Comparison of ENCODE assay signal across 8 mouse cellular contexts in genomic region chr13:91908202-91908980, GRCm38 (mm10). TPM values are rescaled to one million over a fixed set of nuclear protein-coding genes. Genes with fewer than 3 reads are reported as not detected.
A peak's percentile ranks its signal among the peaks of the same experiment; 100 is the strongest.
DNase-seq lines count a peak whose midpoint lies in the region; ATAC-seq and TF ChIP-seq lines count a peak whose summit lies in the region.

No protein-coding gene starts in this region.

- H3K27me3 ChIP-seq in G1E (ENCODE audit: insufficient read depth, low read length), result peaks cover 23% of the 10 kb centered on the region; the same call in 1 of the 2 replicates
- H3K27me3 ChIP-seq in forebrain, embryonic 16.5 days (replicated peaks; ENCODE audit: control insufficient read depth, insufficient read depth, low read length), result no peaks in the 10 kb centered on the region
- no peaks in the 10 kb centered on the region for H3K27me3 ChIP-seq in hindbrain, embryonic 12.5 days

- H3K9ac ChIP-seq in forebrain, embryonic 16.5 days (replicated peaks; ENCODE audit: low read depth, low read length), result no peak overlapping the region
- no peak overlapping the region for H3K9ac ChIP-seq in hindbrain, embryonic 12.5 days

- H3K27ac ChIP-seq in forebrain, embryonic 16.5 days (ENCODE audit: low read length), result no peak overlapping the region
- H3K27ac ChIP-seq in hindbrain, embryonic 12.5 days, result no peak overlapping the region

- TF ChIP-seq CTCF in G1E (IDR thresholded peaks at IDR 0.05; ENCODE audit: low read depth, low read length), result no peak

- no peak overlapping the region for H3K4me2 ChIP-seq in forebrain, embryonic 16.5 days (ENCODE audit: low read length)
- no peak overlapping the region for H3K4me2 ChIP-seq in hindbrain, embryonic 12.5 days (replicated peaks)

- no peaks in the 10 kb centered on the region for H3K9me3 ChIP-seq in G1E (replicated peaks)
- no peaks in the 10 kb centered on the region for H3K9me3 ChIP-seq in forebrain, embryonic 16.5 days (ENCODE audit: control insufficient read depth, low read length)
- H3K9me3 ChIP-seq in hindbrain, embryonic 12.5 days (replicated peaks), result no peaks in the 10 kb centered on the region

- no peaks in the 10 kb centered on the region for H3K4me1 ChIP-seq in G1E (ENCODE audit: insufficient read depth, low read depth, low read length)
- H3K4me1 ChIP-seq in forebrain, embryonic 16.5 days (replicated peaks; ENCODE audit: control insufficient read depth, insufficient read depth, low read length), result no peaks in the 10 kb centered on the region
- H3K4me1 ChIP-seq in hindbrain, embryonic 12.5 days, result no peaks in the 10 kb centered on the region

- 32% methylated on average over 10 of the region's 10 CpGs for WGBS in forebrain, embryonic 16.5 days
- 44% methylated on average over 10 of the region's 10 CpGs for WGBS in hindbrain, embryonic 12.5 days

- peak; percentile 49; the same call in 1 of the 2 replicates for ATAC-seq in G1E (ENCODE audit: extremely low read depth, insufficient number of reproducible peaks, low FRiP score, poor library complexity, severe bottlenecking)
- ATAC-seq in forebrain, embryonic 16.5 days, result peak; percentile 92
- peak; percentile 86 for ATAC-seq in hindbrain, embryonic 12.5 days (ENCODE audit: low FRiP score)

- no peaks in the 10 kb centered on the region for H3K36me3 ChIP-seq in G1E (replicated peaks)
- H3K36me3 ChIP-seq in forebrain, embryonic 16.5 days (ENCODE audit: control insufficient read depth, insufficient read depth), result no peaks in the 10 kb centered on the region
- no peaks in the 10 kb centered on the region for H3K36me3 ChIP-seq in hindbrain, embryonic 12.5 days

- peak; percentile 11 for DNase-seq in G1E (ENCODE audit: low spot score)
- DNase-seq in c-Kit-positive CD71-positive TER-119-positive erythroid progenitor cells, embryonic 14.5 days (ENCODE audit: low spot score), result peak; percentile 29
- DNase-seq in layer of hippocampus, adult 9-11 months, result peak; percentile 81
- DNase-seq in lung, postnatal 25 days (ENCODE audit: low spot score), result peak; percentile 84
- DNase-seq in retina, postnatal 1 day, result peak; percentile 86
- DNase-seq in thymus, postnatal 36 days, result peak; percentile 48 to 55

- no peak overlapping the region for H3K4me3 ChIP-seq in G1E (ENCODE audit: low read depth, low read length)
- H3K4me3 ChIP-seq in forebrain, embryonic 16.5 days (replicated peaks; ENCODE audit: low read length), result no peak overlapping the region
- no peak overlapping the region for H3K4me3 ChIP-seq in hindbrain, embryonic 12.5 days

RNA-seq across cellular contexts. Expression of gene Ckmt2, which starts 31.7 kb away (rescaled TPM):
- total RNA-seq in G1E (2014; fragmentation: Nextera tagmentation) (not detected in 2 replicates), G1E (2017) (not detected in 2 replicates)
- polyA plus RNA-seq in G1E (2012), result not detected in 2 replicates
- polyA plus RNA-seq in forebrain, embryonic 16.5 days (2015; fragmentation: Nextera tagmentation; extraction: Ambion mirVana), result not detected in 2 replicates
- not detected in 2 replicates for polyA plus RNA-seq in hindbrain, embryonic 12.5 days (2016; fragmentation: Nextera tagmentation; extraction: Ambion mirVana)

Comparison
In these comparisons a context has a peak if more than half of its experiments do, and no peak if none do; other contexts are left out.
1. DNase-seq: peak in every context shown above with its lines; median percentile 86 in retina, postnatal 1 day; 84 in lung, postnatal 25 days; 81 in layer of hippocampus, adult 9-11 months; 52 in thymus, postnatal 36 days; 29 in c-Kit-positive CD71-positive TER-119-positive erythroid progenitor cells, embryonic 14.5 days; 11 in G1E.